Mouse (Mus musculus): ENCODE data around the gene 1700012A03Rik. TPM values are rescaled to one million over a fixed set of nuclear protein-coding genes. Genes with fewer than 3 reads are reported as not detected.

1700012A03Rik gene
- polyA plus RNA-seq (2011; ENCODE audit: insufficient read length, low read depth, missing spikeins): not detected in 2 replicates

DNA sequence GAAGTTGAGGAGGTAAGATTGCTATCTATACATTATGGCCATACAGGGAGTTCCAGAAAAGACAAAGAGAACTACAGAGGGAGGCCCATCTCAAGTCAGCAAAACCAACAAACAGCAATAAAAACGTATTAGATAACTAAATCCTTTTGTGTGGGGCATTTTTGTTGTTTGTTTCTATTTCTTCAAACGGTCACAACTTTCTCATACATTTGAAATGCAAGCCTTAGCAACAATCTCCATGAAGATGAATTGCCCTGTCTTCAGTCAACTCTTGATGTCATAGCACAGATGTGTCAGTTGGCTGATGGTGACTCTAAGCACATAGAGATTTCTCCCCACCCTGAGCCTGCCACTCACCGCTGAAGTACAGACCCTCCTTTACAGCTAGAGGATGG, at the start of gene 1700012A03Rik:
Gene 1700012A03Rik (plus strand): TSS at position 296 of the 395 bp plus-strand sequence.
- no peak for TF ChIP-seq CTCF (IDR thresholded peaks at IDR 0.05; ENCODE audit: borderline replicate concordance, insufficient read depth, low read length)
- TF ChIP-seq POLR2A (IDR thresholded peaks at IDR 0.05; ENCODE audit: low read depth, low read length): no peak
- no peak within 1 kb of the TSS for H3K27ac ChIP-seq (ENCODE audit: insufficient read depth, low read length)
- H3K4me3 ChIP-seq (ENCODE audit: insufficient read depth, low read length): no peak within 1 kb of the TSS
- H3K4me1 ChIP-seq (ENCODE audit: control insufficient read depth, insufficient read depth, low read length): no peaks in the 10 kb centered on the region

DNA sequence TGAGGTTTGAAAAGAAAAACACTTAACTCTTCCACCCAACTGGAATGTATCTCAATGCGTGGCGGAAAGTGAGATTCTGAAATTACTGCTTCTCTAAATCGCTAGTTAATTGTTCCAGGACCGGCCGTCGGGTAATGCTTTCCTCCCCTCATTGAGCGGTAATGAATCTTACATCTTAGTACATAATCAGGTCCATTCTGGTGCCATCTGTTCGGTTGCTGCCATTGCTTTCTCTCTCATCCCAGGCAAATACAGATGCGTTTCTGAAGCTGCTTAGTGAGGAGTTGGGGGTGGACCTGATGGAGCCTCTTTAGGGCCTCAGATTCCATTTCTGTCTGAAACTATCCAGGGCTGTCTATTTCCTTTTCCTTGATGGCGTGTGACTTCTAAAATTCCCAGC, 45.8 kb upstream of the 1700012A03Rik start:
- TF ChIP-seq POLR2A (IDR thresholded peaks at IDR 0.05; ENCODE audit: low read depth, low read length): no peak
- no peak for TF ChIP-seq CTCF (IDR thresholded peaks at IDR 0.05; ENCODE audit: borderline replicate concordance, insufficient read depth, low read length)
- Histone ChIP-seq H3K4me1 (ENCODE audit: control insufficient read depth, insufficient read depth, low read length) (no peaks in the 10 kb centered on the region), H3K27ac (ENCODE audit: insufficient read depth, low read length) (no peak overlapping the region), H3K4me3 (ENCODE audit: insufficient read depth, low read length) (no peak overlapping the region)

GRCm38 (mm10) chr6:32005914-32006313, 44.1 kb upstream of the 1700012A03Rik start:
- Histone ChIP-seq H3K4me3 (ENCODE audit: insufficient read depth, low read length) (no peak overlapping the region), H3K27ac (ENCODE audit: insufficient read depth, low read length) (no peak overlapping the region), H3K4me1 (ENCODE audit: control insufficient read depth, insufficient read depth, low read length) (no peaks in the 10 kb centered on the region)
- no peak for TF ChIP-seq CTCF (IDR thresholded peaks at IDR 0.05; ENCODE audit: borderline replicate concordance, insufficient read depth, low read length)
- TF ChIP-seq POLR2A (IDR thresholded peaks at IDR 0.05; ENCODE audit: low read depth, low read length): no peak

DNA sequence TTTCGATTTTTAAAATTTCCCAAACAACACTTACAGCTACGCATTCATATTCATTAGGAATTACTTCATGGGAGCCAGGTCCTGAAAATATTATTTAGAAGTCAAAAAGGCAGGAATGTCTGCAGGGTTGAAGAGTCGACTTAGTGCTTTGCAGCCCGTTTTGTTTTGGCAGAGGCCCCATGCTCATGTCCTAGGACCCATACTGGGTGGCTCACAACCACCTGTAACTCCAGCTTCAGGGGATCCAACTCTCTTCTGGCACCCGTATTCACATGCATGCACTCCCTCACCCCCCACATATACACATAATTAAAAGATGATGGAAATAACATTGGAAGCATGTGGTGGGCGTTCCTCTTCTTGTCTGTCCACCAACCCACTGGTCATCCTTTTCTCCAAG, 43.7 kb upstream of the 1700012A03Rik start:
- TF ChIP-seq CTCF (IDR thresholded peaks at IDR 0.05; ENCODE audit: borderline replicate concordance, insufficient read depth, low read length) (no peak), POLR2A (IDR thresholded peaks at IDR 0.05; ENCODE audit: low read depth, low read length) (no peak)
- Histone ChIP-seq H3K4me3 (ENCODE audit: insufficient read depth, low read length) (no peak overlapping the region), H3K4me1 (ENCODE audit: control insufficient read depth, insufficient read depth, low read length) (no peaks in the 10 kb centered on the region), H3K27ac (ENCODE audit: insufficient read depth, low read length) (no peak overlapping the region)

DNA sequence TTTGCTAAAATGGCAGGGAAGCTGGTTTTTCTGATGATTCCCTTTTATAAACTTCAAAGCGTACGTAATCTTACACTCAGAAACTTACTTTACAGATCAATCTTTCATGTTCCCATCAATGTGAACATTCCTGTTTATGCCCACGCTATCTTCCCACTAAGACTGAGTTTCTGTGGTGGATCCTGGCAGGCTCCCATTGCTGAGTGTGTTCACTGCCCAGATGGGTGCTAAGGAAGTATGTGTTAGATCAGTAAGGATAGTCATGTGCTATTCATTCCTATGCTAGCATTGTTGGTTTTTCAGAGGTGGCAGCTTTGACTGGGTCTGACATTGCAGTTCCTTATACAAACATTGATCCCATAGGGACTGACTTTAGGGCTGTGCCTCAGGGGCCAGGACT, 42.7 kb upstream of the 1700012A03Rik start:
- TF ChIP-seq CTCF (IDR thresholded peaks at IDR 0.05; ENCODE audit: borderline replicate concordance, insufficient read depth, low read length) (no peak), POLR2A (IDR thresholded peaks at IDR 0.05; ENCODE audit: low read depth, low read length) (no peak)
- H3K4me3 ChIP-seq (ENCODE audit: insufficient read depth, low read length): no peak overlapping the region
- H3K27ac ChIP-seq (ENCODE audit: insufficient read depth, low read length): no peak overlapping the region
- H3K4me1 ChIP-seq (ENCODE audit: control insufficient read depth, insufficient read depth, low read length): no peaks in the 10 kb centered on the region

GRCm38 (mm10) chr6:32016841-32017240, 33.2 kb upstream of the 1700012A03Rik start:
- TF ChIP-seq CTCF (IDR thresholded peaks at IDR 0.05; ENCODE audit: borderline replicate concordance, insufficient read depth, low read length) (no peak), POLR2A (IDR thresholded peaks at IDR 0.05; ENCODE audit: low read depth, low read length) (no peak)
- Histone ChIP-seq H3K4me3 (ENCODE audit: insufficient read depth, low read length) (no peak overlapping the region), H3K27ac (ENCODE audit: insufficient read depth, low read length) (no peak overlapping the region), H3K4me1 (ENCODE audit: control insufficient read depth, insufficient read depth, low read length) (no peaks in the 10 kb centered on the region)

GRCm38 (mm10) chr6:32017406-32018104, 32.5 kb upstream of the 1700012A03Rik start:
- H3K27ac ChIP-seq (ENCODE audit: insufficient read depth, low read length): no peak overlapping the region
- TF ChIP-seq CTCF (IDR thresholded peaks at IDR 0.05; ENCODE audit: borderline replicate concordance, insufficient read depth, low read length) (no peak), POLR2A (IDR thresholded peaks at IDR 0.05; ENCODE audit: low read depth, low read length) (no peak)
- H3K4me3 ChIP-seq (ENCODE audit: insufficient read depth, low read length): no peak overlapping the region
- H3K4me1 ChIP-seq (ENCODE audit: control insufficient read depth, insufficient read depth, low read length): no peaks in the 10 kb centered on the region

DNA sequence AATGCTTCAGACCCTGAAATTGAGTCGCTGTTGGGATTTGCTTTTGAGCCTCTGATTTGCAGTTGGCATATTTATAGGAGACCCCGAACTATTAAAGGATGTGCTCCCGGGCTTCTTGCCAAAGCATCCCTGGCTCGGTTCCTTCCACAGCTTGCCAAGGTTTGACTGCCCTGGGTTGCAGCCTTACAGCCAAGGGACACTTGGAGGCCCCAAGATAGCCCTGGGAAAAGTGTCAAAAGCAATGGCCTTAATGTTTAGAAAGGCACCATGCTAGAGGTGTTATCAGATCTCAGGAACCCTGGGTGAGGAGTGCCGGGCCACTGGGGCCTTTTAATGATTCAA, 32.0 kb upstream of the 1700012A03Rik start:
- H3K4me3 ChIP-seq (ENCODE audit: insufficient read depth, low read length): no peak overlapping the region
- no peaks in the 10 kb centered on the region for H3K4me1 ChIP-seq (ENCODE audit: control insufficient read depth, insufficient read depth, low read length)
- no peak overlapping the region for H3K27ac ChIP-seq (ENCODE audit: insufficient read depth, low read length)
- TF ChIP-seq POLR2A (IDR thresholded peaks at IDR 0.05; ENCODE audit: low read depth, low read length) (no peak), CTCF (IDR thresholded peaks at IDR 0.05; ENCODE audit: borderline replicate concordance, insufficient read depth, low read length) (no peak)

- Histone ChIP-seq H3K27ac (ENCODE audit: insufficient read depth, low read length) (no peak overlapping the region), H3K4me3 (ENCODE audit: insufficient read depth, low read length) (no peak overlapping the region), H3K4me1 (ENCODE audit: control insufficient read depth, insufficient read depth, low read length) (no peaks in the 10 kb centered on the region)
- TF ChIP-seq POLR2A (IDR thresholded peaks at IDR 0.05; ENCODE audit: low read depth, low read length) (no peak), CTCF (IDR thresholded peaks at IDR 0.05; ENCODE audit: borderline replicate concordance, insufficient read depth, low read length) (no peak)
Measured at GRCm38 (mm10) chr6:32021853-32022536, 28.1 kb upstream of the 1700012A03Rik start.

DNA sequence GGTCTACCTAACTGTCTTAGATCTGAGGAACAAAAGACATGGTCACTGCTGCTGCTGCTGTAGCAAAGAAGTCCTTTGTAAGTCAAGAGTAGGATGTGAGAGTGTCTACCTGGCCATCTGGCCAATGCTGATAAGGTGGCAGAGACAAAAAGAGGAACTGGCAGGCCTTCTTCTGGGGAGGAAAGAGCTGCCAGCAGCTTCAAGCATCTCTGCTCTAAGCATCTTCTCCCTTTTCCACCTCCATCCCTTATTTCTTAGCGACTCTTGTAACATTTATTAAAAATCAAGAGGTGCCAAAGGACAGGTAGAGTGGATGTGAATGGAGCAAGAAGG, 27.5 kb upstream of the 1700012A03Rik start:
- H3K4me3 ChIP-seq (ENCODE audit: insufficient read depth, low read length): no peak overlapping the region
- H3K27ac ChIP-seq (ENCODE audit: insufficient read depth, low read length): no peak overlapping the region
- H3K4me1 ChIP-seq (ENCODE audit: control insufficient read depth, insufficient read depth, low read length): no peaks in the 10 kb centered on the region
- TF ChIP-seq CTCF (IDR thresholded peaks at IDR 0.05; ENCODE audit: borderline replicate concordance, insufficient read depth, low read length) (no peak), POLR2A (IDR thresholded peaks at IDR 0.05; ENCODE audit: low read depth, low read length) (no peak)
